Mouse (Mus musculus) skeletal muscle tissue, adult 2 months (tissue): ENCODE measurements at regions not wholly inside any gene's neighbourhood (a gene's known extent, or its start where the extent isn't known, plus 50 kb on each side); places are given as distances from the start of the nearest gene placed in this dataset.
A peak's percentile ranks its signal among the peaks of the same experiment; 100 is the strongest.
"Not testable (repeated sequence)": the region's sequence is repeated elsewhere in the genome, so short reads cannot be mapped to it uniquely, and the experiment has no call there.

Experiments used
- DNase-seq: peaks from one replicate; pipeline ENCODE4 v3.0.0-alpha.2; 2012; ENCODE audit warnings: low read depth, low spot score

DNA sequence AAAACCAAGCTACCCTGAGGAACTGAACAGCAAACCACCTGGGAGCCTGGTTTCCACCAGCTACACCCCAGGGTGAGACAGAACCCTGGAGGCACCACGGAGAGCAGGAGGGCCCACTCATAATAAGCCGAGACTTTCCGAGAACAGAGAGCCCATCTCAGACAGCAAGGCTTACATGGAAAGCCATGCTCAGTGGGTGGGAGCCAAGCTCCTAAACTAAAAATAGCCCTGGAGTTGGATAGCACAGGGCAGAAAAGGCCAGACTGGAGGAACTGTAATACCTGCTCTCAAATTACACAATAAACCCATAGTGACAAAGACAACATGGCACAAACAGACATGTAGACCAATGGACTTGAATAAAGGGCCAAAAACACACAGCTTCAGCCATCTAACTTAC is 69.9 kb downstream of the Fbxo4 start:
- DNase-seq, result peak; percentile 28

DNA sequence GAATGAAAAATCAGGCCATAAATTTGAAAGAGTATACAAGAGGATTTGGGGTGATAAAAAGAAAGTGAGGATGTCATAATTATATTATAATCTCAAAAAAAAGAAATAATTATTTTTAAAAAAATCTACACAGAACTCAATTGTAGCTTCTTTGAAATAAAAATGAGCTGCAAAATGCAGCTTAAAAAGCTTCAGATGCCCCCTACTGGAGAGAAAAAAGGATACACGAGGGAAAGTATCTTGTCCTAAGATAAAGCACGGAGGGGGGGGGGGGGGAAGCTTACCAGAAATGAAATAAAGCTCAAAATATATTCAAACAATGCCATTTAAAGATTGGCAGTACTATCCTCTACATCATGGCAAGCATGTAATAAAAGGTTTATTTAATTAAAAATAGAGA is 70.7 kb downstream of the Fbxo4 start:
- no peak for DNase-seq

DNA sequence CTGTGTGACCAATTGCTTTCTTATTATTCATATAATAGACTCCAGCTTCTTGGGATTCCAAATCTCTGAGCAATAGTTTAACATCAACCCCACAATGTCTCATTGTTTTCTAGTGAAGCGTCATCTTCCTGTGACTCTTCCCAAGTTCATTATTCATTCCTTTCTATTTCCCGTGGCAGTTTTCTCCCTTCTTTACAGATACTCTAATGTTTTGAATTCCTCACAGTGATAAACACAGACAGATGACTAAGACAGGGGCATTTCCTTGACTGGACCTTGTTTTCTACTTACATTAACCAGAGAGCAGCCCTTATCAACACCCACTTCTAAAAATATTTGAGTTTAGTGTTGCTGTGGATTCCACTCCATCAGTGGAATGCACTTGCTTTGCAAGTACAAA is 73.8 kb downstream of the Fbxo4 start:
- no peak for DNase-seq

DNA sequence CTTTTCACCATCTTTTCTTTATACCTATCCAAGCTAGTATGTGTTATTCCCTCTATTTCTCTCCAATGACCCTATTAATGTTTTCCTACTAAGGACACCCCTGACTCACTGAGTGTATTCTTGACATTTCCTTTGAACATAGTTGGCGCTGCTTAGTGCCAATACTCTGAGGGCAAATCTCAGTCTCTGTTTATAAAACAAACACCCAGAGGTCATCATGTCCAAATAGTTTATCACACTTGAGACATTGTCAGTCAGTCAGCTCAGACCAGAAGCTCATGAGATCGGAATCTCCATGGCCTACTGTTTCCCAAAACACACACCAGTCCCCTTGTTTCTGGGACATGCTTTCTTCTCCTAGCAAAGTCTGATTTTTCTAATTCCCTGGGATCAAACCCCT is 100.9 kb downstream of the Fbxo4 start:
- no peak for DNase-seq

DNA sequence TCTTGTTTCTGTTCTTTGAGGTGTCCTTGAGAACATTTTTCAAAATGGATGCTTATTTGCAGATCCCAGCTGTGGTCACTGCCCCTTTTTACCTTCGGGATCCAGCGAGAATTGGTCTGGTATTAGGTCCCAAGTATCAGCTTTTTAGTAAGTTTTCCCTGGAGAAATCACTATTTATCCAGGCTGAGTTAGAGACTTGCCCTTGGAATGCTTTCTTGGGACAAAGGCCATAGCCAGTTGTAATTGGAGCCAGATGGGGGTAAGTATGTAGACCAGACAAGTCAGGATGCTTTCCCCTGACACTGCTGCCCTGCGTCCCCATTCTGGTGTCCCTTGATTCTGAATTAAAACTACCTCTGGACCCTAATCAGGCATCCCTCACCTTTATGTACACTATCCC is 101.9 kb downstream of the Fbxo4 start:
- DNase-seq, result no peak

DNA sequence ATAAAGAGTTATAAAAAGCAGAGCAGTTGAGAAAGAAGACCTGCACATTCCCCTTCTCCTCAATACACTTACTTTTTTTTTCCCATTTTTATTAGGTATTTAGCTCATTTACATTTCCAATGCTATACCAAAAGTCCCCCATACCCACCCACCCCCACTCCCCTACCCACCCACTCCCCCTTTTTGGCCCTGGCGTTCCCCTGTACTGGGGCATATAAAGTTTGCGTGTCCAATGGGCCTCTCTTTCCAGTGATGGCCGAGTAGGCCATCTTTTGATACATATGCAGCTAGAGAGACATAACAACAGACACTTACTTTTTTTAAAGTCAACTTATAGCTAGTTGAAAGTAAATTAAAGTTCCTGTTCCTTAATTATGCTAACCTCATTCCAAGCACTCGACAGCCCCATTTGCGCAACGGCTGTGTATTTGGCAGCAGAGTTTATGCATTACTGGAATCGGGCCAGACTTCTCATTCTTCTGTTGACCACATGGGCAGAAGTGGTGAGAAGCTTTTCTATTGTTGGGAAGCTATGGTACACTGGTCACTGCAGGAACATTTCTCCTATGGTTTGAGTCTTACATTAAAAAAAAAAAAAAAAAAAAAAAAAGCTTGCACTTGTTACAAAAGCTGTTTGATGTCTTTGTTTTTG is 104.0 kb downstream of the Fbxo4 start:
- DNase-seq, result peak; percentile 7

DNA sequence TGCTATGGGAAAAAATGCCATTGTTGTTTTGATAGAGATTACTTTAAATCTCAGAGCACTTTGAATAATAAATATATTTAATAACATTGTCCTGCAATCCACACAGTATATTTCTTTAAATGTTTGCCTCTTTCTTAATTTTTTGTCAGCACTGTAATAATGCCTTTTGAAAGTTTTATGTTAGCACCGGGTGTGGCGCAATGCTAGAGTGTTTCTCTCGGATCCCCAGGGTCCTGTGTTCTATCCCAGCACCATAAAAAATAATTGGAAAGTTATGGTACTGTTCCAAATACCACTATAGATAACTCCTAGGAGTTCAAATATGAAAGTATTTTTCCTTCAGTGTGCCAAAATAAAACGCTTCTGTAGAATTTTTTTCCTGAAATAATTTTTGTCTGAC is 147.6 kb downstream of the Fbxo4 start:
- no peak for DNase-seq

DNA sequence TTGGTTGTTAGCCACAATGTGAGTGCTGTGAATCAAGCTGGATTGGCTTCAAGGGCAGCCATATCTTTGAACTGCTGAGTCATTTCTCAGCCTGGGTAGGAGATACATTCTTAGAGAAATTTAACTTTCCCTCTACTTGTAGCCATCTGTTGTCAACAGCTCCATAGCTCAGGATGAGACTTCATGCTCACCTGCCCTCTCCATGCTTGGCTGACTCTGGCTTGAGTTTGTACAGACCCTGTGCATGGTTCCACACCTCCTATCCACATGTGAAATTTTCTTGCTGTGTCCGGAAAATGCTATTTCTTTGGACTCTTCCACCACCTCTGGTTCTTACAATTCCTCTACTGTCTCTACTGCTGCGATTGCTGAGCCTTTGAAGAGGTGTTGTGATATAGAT is 173.9 kb downstream of the Fbxo4 start:
- no peak for DNase-seq

DNA sequence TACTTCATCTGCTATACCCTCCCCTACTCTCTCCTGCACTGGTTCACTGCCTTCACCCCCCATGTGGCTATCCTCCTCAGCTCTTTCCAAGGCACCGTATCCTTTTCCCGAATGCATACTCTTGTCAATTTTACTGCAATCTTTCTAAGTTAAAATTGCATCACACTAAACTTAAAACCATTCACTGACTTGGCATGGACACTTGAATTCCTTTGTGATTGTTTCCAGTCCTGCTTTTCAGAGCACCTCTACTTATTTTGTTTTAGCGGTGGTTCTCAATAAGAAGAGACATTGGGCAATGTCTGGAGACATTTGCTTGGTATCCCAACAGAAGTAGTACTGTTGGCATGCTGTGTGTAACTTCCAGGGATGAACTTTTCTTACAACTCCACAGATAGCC is 192.6 kb upstream of the Ghr start:
- DNase-seq, result no peak

DNA sequence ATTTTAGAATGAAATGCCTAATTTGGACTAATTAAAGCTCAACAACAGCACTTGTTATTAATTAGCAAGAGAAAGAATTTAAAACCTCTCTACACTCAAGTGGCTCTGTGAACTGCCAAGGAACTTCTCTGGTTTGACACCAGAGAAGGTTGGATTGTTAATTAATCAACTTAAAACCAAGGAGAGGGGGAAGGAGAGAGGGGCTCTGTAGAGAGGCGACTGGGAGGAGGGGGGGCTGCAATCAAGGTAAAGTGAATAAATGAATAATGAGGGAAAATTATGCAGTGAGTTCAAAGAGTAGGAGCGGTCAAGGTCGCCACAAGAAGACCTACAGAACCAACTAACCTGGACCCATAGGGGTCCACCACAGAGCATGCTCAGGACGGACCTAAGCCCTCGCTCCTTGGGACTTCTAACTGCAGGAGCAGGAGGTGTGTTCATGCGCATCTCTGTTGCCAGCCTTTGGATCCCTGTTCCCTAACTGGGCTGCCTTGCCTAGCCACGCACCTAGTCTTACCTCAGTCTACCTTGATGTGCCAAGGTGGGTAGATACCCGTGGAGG is 189.0 kb upstream of the Ghr start:
- no peak for DNase-seq

DNA sequence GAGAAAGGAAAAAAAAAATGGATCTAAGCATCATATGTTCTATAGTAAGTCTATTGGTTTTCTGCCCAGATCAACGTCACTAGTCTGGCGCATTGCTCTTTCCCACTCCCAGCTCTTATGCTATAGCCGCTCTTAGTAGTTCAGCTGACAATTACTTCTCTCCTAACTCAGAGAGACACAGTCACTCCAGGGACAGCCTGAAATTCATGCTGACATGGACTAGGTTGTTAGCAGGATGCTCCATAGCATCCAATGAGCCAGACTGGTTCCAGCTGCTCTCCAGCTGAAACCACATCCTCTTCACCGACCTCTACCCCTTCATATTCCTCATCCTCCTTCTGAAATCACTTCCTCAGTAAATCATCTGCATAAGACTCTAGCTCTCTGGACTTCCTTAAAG is 187.0 kb upstream of the Ghr start:
- no peak for DNase-seq

DNA sequence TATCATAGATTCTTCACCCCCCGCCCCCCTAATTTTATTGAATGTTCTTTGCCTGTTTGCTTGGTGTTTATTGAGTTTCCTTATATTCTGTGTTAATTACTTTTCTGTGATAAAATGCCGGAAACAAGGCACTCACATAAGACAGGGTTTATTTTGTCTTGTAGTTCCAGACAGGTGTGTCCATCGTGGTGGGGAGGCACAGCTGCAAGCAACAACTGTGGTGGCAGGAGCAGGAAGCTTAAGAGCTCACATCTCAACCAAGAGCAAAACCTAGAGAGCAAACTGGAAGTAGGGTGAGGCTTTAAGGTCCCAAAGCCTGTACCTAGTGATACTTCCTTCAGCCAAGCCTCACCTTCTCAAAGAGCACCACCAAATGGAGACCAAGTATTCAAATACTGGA is 181.4 kb upstream of the Ghr start:
- no peak for DNase-seq

DNA sequence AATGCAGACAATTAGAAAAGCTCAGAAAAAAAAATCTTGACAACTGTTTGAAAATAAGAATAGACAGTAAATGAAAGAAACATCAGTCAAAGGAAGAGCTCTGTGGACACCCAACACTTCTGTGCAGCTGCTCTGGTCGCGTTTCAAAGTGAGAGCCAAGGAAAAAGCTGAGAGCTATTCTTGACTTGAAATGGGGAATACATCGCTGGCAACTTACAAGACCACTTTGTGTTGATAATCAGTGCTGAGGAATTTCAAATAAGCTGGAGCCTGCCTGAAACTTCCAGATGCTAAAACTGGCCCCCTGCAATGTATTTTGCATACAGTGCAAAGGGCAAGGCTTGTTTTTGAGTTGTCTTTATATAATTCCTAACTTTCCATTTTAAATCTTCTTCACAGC is 177.1 kb upstream of the Ghr start:
- no peak for DNase-seq

DNA sequence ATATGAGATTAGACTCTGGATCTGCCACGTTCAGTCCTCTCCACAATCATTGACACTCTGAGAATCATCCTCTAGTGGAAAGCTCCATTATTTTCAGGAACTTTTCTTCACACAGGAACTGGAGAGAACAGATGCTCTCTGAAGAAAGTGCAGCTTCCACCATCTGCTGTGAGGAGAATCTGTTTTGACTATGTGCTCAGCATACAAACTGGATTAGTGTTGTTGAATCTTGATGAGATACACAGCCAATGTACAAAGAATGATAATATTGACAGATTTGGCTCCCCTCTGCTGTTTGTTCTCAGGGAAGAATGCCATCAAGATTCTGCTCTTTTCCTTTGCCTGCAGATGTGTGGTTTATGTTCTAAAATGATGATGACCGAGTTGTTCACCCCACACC is 172.3 kb upstream of the Ghr start:
- no peak for DNase-seq

DNA sequence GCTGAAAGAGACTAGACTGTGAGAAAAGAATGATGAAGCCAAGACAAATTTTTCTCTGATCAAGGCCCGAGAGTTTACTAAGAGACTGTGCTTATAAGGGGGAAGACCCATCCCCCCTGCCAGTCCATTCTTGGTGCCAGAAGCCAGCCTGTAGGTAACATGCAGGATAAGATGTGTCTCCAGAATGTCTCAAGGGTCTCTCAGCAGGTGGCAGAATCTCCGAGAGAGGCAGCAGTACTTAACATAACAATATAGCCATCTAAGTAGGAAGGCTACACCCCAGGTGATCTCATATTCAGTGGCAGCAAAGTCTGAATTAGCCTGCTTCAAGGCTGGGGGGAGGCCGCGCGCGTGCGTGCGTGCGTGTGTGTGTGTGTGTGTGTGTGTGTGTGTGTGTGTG is 164.8 kb upstream of the Ghr start:
- not testable (repeated sequence) for DNase-seq

DNA sequence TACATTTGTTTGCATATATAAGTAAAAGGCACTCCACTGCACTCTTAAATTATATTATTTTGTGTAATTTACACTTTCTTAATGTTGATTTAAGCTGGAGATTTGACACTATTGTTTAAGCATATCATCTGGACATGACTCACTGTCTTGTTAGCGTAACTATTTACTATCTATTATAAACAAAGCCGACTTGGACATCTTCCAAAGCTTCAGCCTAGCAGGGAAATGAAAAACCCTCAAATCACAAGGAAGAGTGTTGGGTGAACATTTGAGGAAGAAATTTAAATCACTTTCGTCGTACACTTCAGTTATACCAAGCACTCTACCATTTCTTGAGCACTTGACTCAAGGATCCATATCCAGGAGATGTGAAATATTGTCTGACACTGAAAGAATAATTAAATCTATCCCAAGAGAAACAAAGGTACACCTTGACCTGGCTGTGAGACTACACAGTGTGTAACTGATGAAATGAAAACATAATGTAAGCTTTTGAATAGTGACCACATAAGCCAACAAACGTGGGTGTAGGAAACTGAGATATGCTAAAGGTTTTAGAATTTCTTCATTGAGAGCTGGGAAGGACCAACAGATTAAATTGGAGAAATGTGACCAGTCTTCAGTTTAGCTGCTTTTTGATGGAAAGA is 160.0 kb upstream of the Ghr start:
- no peak for DNase-seq

DNA sequence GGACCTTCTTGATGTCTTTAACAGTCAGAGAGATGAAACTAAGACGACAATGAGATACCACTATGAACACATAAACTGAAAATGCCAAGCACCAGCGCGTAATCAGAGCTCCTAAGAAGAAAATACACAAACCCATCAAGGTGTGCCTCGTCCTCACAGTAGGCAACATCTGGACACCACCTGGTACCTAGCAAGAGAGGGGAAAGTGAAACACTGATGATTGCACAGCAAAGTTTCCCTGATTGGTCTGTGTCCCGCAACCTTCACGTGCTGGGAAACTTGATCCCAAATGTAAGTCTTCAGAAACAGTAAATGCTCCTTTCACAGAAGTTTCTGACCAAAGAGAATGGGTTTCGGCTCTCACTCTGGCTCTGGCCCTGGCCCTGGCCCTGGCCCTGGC is 158.9 kb upstream of the Ghr start:
- no peak for DNase-seq

DNA sequence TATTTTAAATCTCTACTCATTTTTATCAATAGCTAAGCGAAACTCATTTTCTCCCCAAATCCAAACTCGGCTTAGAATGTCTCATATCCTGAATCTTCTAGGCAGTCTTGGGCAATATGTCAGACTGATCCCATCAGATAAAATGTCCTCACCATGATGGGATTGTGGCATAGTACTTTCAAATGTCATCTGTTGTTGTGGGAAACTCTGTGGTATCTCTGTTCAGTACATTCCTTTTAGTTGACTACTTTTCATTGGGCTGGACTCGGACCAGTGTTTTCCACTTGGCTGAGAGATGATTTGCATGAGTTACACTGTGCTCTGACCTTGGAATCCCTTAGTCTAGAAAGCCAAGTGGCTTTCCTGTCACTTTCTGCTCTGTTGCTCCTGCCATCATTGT is 141.9 kb upstream of the Ghr start:
- peak; percentile 44 for DNase-seq

DNA sequence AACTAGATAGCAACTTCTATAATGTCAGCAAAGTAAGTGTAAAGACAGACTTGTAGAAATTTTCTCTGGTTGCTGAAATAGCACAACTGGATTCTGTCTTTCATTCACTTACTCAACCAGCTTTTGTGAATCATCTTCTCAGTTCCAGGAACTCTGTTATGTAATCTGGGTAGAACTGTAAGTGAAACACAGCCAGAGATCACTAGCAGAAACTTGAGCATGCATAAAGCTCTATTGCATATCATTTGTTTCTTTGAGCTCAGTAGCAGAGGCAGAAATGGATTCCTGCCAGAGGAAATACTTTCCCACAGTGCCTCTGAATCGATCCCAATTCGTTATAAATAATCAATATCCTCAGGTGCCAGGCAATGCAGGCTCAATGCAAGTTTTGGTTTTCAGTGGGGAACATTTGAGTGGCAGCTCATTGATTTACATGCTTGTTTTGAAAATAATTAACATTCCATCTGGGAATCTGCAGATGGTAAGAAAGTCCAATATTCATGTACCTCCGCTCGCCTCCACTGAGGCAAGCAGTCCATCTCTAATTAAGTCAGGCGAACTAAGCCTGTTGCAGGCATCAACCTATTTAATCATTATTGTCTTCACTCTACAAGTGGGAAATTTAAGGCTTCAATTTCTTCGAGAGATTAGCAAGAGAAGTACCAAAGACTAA is 137.5 kb upstream of the Ghr start:
- DNase-seq, result peak; percentile 26

DNA sequence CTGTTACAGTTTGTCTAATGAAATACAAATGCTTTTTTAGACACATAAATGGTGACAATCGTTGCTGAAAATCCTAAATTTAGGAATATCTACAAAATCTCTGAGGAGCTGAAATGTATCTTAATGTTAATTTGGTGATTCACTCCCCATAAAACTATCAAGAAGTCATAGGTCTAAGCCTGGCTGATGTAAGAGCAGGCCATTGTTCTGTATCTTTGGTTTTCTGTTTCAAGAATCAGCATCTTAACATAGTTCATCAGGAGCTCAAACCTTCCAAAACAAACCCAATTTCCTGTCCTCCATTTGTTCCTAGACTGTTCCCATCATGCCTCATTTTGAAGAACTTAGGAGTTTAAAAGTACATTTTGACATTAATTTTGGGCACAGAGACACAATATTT is 128.5 kb upstream of the Ghr start:
- DNase-seq, result no peak

DNA sequence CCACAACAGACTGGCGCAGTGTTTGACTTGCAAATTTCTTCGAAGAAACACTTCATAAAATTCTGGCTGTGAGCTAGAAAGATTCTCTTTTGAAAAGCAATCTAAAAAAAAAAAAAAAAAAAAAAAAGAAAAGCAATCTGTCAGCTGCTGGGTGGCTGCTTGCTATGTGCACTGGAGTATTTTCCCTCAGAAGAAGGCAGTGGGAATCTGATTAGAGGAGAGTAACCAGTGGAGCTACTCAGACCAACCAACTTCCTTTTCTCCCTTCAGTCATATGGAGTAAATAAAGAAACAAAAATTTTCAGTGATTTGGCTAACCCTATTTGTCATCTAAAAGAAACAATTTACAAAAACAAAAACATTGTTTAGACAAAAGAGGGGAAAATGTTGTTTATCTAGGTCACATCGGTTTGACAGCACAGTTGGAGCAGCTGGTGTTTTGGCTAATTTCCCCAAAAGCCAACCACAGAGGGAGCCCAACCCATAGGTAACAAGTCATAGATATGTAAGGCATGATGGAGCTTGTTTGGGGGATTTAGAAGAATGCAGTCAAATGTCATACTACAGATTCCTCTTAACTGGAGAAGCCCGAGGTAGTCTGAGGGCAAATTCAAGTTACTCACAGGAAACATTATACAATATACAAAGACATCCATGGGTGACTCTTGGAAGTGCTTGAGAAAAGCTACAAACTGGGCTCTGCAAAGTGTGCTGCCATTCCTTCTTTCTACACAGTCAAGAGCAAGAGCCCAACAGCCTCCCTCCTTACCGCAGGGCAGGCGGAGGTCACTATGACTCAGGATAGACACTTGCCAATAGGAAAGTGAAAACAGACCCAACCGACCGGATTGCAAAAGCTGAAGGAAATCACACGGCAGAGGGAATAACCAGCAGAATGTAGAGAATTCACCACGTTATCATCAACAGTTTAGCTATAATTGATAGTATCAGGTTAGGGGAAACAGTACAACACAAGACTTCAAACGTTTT is 124.1 kb upstream of the Ghr start:
- peak; percentile 60 for DNase-seq
